Mouse (Mus musculus): ENCODE measurements around the gene Plscr1.

Gene Plscr1

GRCm38 (mm10) chr9:92305620-92306220 lies 56.2 kb downstream of the Plscr1 start:
- no peak for DNase-seq

- DNase-seq, result no peak
Observed at GRCm38 (mm10) chr9:92309077-92309476, 59.5 kb downstream of the Plscr1 start, which contains the start of gene 1700057G04Rik. TSS of gene 1700057G04Rik (plus strand) at chr9:92309377.

- no peak for DNase-seq
Observed at GRCm38 (mm10) chr9:92316791-92317190, 67.2 kb downstream of the Plscr1 start.
